Mouse (Mus musculus) adrenal gland, adult 18-20 months (tissue): Measurements from ENCODE around the gene Cfap73. TPM values are rescaled to one million over a fixed set of nuclear protein-coding genes. Genes with fewer than 3 reads are reported as not detected.
A peak's percentile ranks its signal among the peaks of the same experiment; 100 is the strongest.

Source experiments
- DNase-seq, 2 experiments: peaks; one replicate each; pipeline ENCODE4 v3.0.0; 2021 to 2022; ENCODE audit warnings: low spot score in 2 of 2
- total RNA-seq, 2 experiments: library from RNA; stranded (reverse); gene quantifications; 1 replicate in 1 of 2; 2 replicates in 1 of 2; pipeline ENCODE4 v1.2.3; 2021

The Cfap73 gene
- total RNA-seq, 2 experiments from 2014 or later, result 0.33 TPM; not detected in 1

GRCm38 (mm10) chr5:120615903-120616302 is 18.1 kb downstream of the Cfap73 start:
- DNase-seq, result no peak

- DNase-seq, result peak; percentile 97
Measured at GRCm38 (mm10) chr5:120612822-120613604, 21.0 kb downstream of the Cfap73 start.

- DNase-seq, result peak; percentile 96 to 98
Measured at GRCm38 (mm10) chr5:120612442-120612821, 21.6 kb downstream of the Cfap73 start, which contains the start of the genes Rita1 and Ddx54. Rita1 (minus strand) TSS chr5:120612589. Ddx54 (plus strand) TSS chr5:120612739.

- no peak for DNase-seq
Measured at GRCm38 (mm10) chr5:120611416-120611815, 22.6 kb downstream of the Cfap73 start.

- no peak for DNase-seq
Measured at GRCm38 (mm10) chr5:120610906-120611305, 23.1 kb downstream of the Cfap73 start.

- no peak for DNase-seq
Measured at GRCm38 (mm10) chr5:120609246-120609775, 24.7 kb downstream of the Cfap73 start.

- no peak for DNase-seq
Measured at GRCm38 (mm10) chr5:120607335-120607734, 26.7 kb downstream of the Cfap73 start.

- DNase-seq, result no peak
Measured at GRCm38 (mm10) chr5:120606590-120607200, 27.3 kb downstream of the Cfap73 start.

- peak; percentile 90 to 91 for DNase-seq
Measured at GRCm38 (mm10) chr5:120605688-120606087, 28.3 kb downstream of the Cfap73 start.

- DNase-seq, result no peak
Measured at GRCm38 (mm10) chr5:120605241-120605661, 28.8 kb downstream of the Cfap73 start.

GRCm38 (mm10) chr5:120604839-120605238 is 29.2 kb downstream of the Cfap73 start:
- peak; percentile 76 to 85 for DNase-seq

- no peak for DNase-seq
Measured at GRCm38 (mm10) chr5:120603515-120603914, 30.5 kb downstream of the Cfap73 start.

GRCm38 (mm10) chr5:120602210-120602609 is 31.8 kb downstream of the Cfap73 start:
- DNase-seq, result no peak

- no peak for DNase-seq
Measured at GRCm38 (mm10) chr5:120600946-120601668, 32.9 kb downstream of the Cfap73 start.

GRCm38 (mm10) chr5:120599625-120600024 is 34.4 kb downstream of the Cfap73 start:
- no peak for DNase-seq

GRCm38 (mm10) chr5:120594485-120594884 is 39.5 kb downstream of the Cfap73 start:
- DNase-seq, result no peak

- DNase-seq, result no peak
Measured at GRCm38 (mm10) chr5:120592141-120592540, 41.9 kb downstream of the Cfap73 start.

GRCm38 (mm10) chr5:120590356-120591010 is 43.6 kb downstream of the Cfap73 start:
- DNase-seq, result no peak

GRCm38 (mm10) chr5:120588569-120589094 is 45.4 kb downstream of the Cfap73 start, which contains the start of the genes Tpcn1 and Iqcd:
Tpcn1 (minus strand) TSS chr5:120588673.
Iqcd (plus strand) TSS chr5:120589016.
- peak; percentile 95 to 98 for DNase-seq

- DNase-seq, result no peak
Measured at GRCm38 (mm10) chr5:120587940-120588568, 46.0 kb downstream of the Cfap73 start.
